Comparison of ENCODE assay signal across 14 mouse cellular contexts in genomic region chr16:26196345-26196744, GRCm38 (mm10).
DNase-seq lines count a peak whose midpoint lies in the region; ATAC-seq lines count a peak whose summit lies in the region.
"Had no signal": no experiment of that assay in that cellular context is flagged by ENCODE, and none has a peak within 500 bp of the region (broad histone marks: within the 10 kb centered on the region; RNA-seq: fewer than 3 reads in every experiment).

No protein-coding gene starts in this region.

- H3K9ac ChIP-seq in heart, embryonic 12.5 days = no peak overlapping the region
- H3K9ac ChIP-seq: forebrain, postnatal 0 days; hindbrain, embryonic 14.5 days; midbrain, embryonic 12.5 days had no signal

- no peak for DNase-seq in heart, adult 11 months
- DNase-seq in left cerebral cortex, postnatal 4 days = peak; percentile 22
- no peak for DNase-seq in left cerebral cortex, adult 11 months (ENCODE audit: low spot score)
- DNase-seq in 3T3-L1 (ENCODE audit: low read depth, low spot score) = peak; percentile 62
- peak; percentile 26 for DNase-seq in adipocyte (ENCODE audit: low spot score)
- no peak for DNase-seq in spleen, adult 12 weeks (ENCODE audit: low spot score)
- DNase-seq: cerebellum, adult 11-12 months; forebrain, postnatal 0 days; right cerebral cortex, postnatal 25 days; thymus, postnatal 14 days had no signal

- no peaks in the 10 kb centered on the region; the same call in 1 of the 2 replicates for H3K9me3 ChIP-seq in heart, embryonic 12.5 days (replicated peaks)
- H3K9me3 ChIP-seq: midbrain, embryonic 12.5 days had no signal

- no peaks in the 10 kb centered on the region for H3K27me3 ChIP-seq in heart, embryonic 12.5 days (replicated peaks)
- H3K27me3 ChIP-seq: midbrain, embryonic 12.5 days had no signal

- peaks cover 4% of the 10 kb centered on the region for H3K4me1 ChIP-seq in heart, embryonic 12.5 days (replicated peaks)
- H3K4me1 ChIP-seq: midbrain, embryonic 12.5 days had no signal

- peak overlapping the region; percentile 27; the same call in 1 of the 2 replicates for H3K27ac ChIP-seq in heart, embryonic 12.5 days (ENCODE audit: poor library complexity, severe bottlenecking)
- H3K27ac ChIP-seq: hindbrain, embryonic 14.5 days; midbrain, embryonic 12.5 days had no signal

- no peak for ATAC-seq in heart, embryonic 12.5 days (ENCODE audit: insufficient number of reproducible peaks, low FRiP score)
- ATAC-seq: activated CD4-positive, CD25-positive, alpha-beta regulatory T cell, adult 4 months; forebrain, postnatal 0 days had no signal

- no peaks in the 10 kb centered on the region for H3K36me3 ChIP-seq in heart, embryonic 12.5 days
- H3K36me3 ChIP-seq: midbrain, embryonic 12.5 days had no signal

- no peak overlapping the region for H3K4me3 ChIP-seq in heart, embryonic 12.5 days
- H3K4me3 ChIP-seq: midbrain, embryonic 12.5 days had no signal

- intact Hi-C loops in left cerebral cortex, postnatal 4 days (cut with DNase I) = loop anchor here (5.0 kb wide), 1 partner anchor 229 kb away; no protein-coding TSS in a partner anchor

- H3K4me2 ChIP-seq in heart, embryonic 12.5 days = no peak overlapping the region
- H3K4me2 ChIP-seq: hindbrain, embryonic 14.5 days; midbrain, embryonic 12.5 days had no signal

Comparison
In these comparisons a context has a peak if more than half of its experiments do, and no peak if none do; other contexts are left out.
1. DNase-seq: peak in left cerebral cortex, postnatal 4 days (single experiment), 3T3-L1 (single experiment) and adipocyte (single experiment); none in heart, adult 11 months (single experiment), left cerebral cortex, adult 11 months (single experiment) and spleen, adult 12 weeks (single experiment).